Mouse (Mus musculus): ENCODE measurements around the gene Ybx2. TPM values are rescaled to one million over a fixed set of nuclear protein-coding genes. Genes with fewer than 3 reads are reported as not detected.
"Not testable (repeated sequence)": the region's sequence is repeated elsewhere in the genome, so short reads cannot be mapped to it uniquely, and the experiment has no call there.

The Ybx2 gene
- total RNA-seq, 2 experiments from 2014 or later = 19.6 to 44.5 TPM

- no peak for DNase-seq
These were observed 20.6 kb upstream of the Ybx2 start for GRCm38 (mm10) chr11:69914917-69915430.

- no peak for DNase-seq
These were observed 19.6 kb upstream of the Ybx2 start for GRCm38 (mm10) chr11:69915667-69916627.

GRCm38 (mm10) chr11:69916652-69917378 lies 18.8 kb upstream of the Ybx2 start:
- DNase-seq = not testable (repeated sequence)

- no peak for DNase-seq
These were observed 18.1 kb upstream of the Ybx2 start for GRCm38 (mm10) chr11:69917379-69917948.

GRCm38 (mm10) chr11:69918118-69918517 lies 17.5 kb upstream of the Ybx2 start:
- no peak for DNase-seq

GRCm38 (mm10) chr11:69919053-69919452 lies 16.5 kb upstream of the Ybx2 start:
- no peak for DNase-seq

- peak; percentile 88 for DNase-seq
These were observed 15.8 kb upstream of the Ybx2 start for GRCm38 (mm10) chr11:69919661-69920265.

GRCm38 (mm10) chr11:69920266-69921031 lies 15.1 kb upstream of the Ybx2 start:
- peak; percentile 66 for DNase-seq

GRCm38 (mm10) chr11:69921114-69922011 lies 14.2 kb upstream of the Ybx2 start, which contains the start of gene Eif5a:
Eif5a (minus strand) TSS chr11:69921958.
- DNase-seq = peak; percentile 100

- DNase-seq = peak; percentile 16
These were observed 13.4 kb upstream of the Ybx2 start for GRCm38 (mm10) chr11:69922012-69922756.

GRCm38 (mm10) chr11:69922796-69923195 lies 12.8 kb upstream of the Ybx2 start:
- peak; percentile 23 for DNase-seq

GRCm38 (mm10) chr11:69927501-69927900 lies 8.1 kb upstream of the Ybx2 start:
- no peak for DNase-seq

- no peak for DNase-seq
These were observed 5.9 kb upstream of the Ybx2 start for GRCm38 (mm10) chr11:69929712-69930111.

- DNase-seq = not testable (repeated sequence)
These were observed 5.4 kb upstream of the Ybx2 start for GRCm38 (mm10) chr11:69930176-69930575.

- DNase-seq = no peak
These were observed 4.5 kb upstream of the Ybx2 start for GRCm38 (mm10) chr11:69930967-69931537.

GRCm38 (mm10) chr11:69931769-69932168 lies 3.8 kb upstream of the Ybx2 start:
- DNase-seq = no peak

GRCm38 (mm10) chr11:69932254-69932653 lies 3.3 kb upstream of the Ybx2 start:
- no peak for DNase-seq

GRCm38 (mm10) chr11:69933066-69933465 lies 2.5 kb upstream of the Ybx2 start:
- no peak for DNase-seq

GRCm38 (mm10) chr11:69934169-69934568 lies 1.4 kb upstream of the Ybx2 start:
- DNase-seq = peak; percentile 97
